Mouse (Mus musculus) kidney, adult 2 months (tissue): Measurements from ENCODE around the gene Bst2.

Source experiments
- CTCF ChIP-seq: fragments of 200-500 bp; conservative IDR thresholded peaks from 2 replicates; pipeline ENCODE4 v1.5.1; 2011; ENCODE audit warnings: low read depth, mild to moderate bottlenecking, control low read depth, low read length, moderate library complexity, mixed read lengths; ENCODE audit not compliant: insufficient read depth, insufficient read length
- POLR2A ChIP-seq: fragments of 200-500 bp; IDR thresholded peaks from one replicate; pipeline ENCODE4 v1.6.1; 2011; ENCODE audit warnings: low read depth, low read length, control low read depth

GRCm38 (mm10) chr8:71560071-71560470 is 22.8 kb upstream of the Bst2 start:
- TF ChIP-seq CTCF (no peak), POLR2A (no peak)
